Mouse (Mus musculus) ES-Bruce4 (cell line): ENCODE data around the gene Izumo4. TPM values are rescaled to one million over a fixed set of nuclear protein-coding genes. Genes with fewer than 3 reads are reported as not detected.
A peak's percentile ranks its signal among the peaks of the same experiment; 100 is the strongest.

Experiments
- H3K27ac ChIP-seq: 2 replicates; pipeline ENCODE4 v1.5.1; 2012; ENCODE audit warnings: low read length, inconsistent platforms; ENCODE audit not compliant: insufficient read depth
- H3K27me3 ChIP-seq: 2 replicates; pipeline ENCODE4 v1.6.1; 2012; ENCODE audit warnings: mild to moderate bottlenecking, low read length, inconsistent platforms; ENCODE audit not compliant: control insufficient read depth, poor library complexity, insufficient read depth, severe bottlenecking
- H3K36me3 ChIP-seq: 2 replicates; pipeline ENCODE4 v1.6.1; 2012; ENCODE audit warnings: inconsistent platforms, mild to moderate bottlenecking, low read length, moderate library complexity; ENCODE audit not compliant: control insufficient read depth, poor library complexity, insufficient read depth, severe bottlenecking
- H3K4me1 ChIP-seq: one replicate; pipeline ENCODE4 v1.8.1; 2011; ENCODE audit warnings: low read length; ENCODE audit not compliant: control insufficient read depth, insufficient read depth
- H3K4me3 ChIP-seq: 2 replicates; pipeline ENCODE4 v1.5.1; 2011; ENCODE audit warnings: low read depth, mild to moderate bottlenecking, low read length
- H3K9ac ChIP-seq: 2 replicates; pipeline ENCODE4 v1.6.1; 2012; ENCODE audit warnings: low read depth, mild to moderate bottlenecking, inconsistent platforms; ENCODE audit not compliant: poor library complexity, severe bottlenecking
- H3K9me3 ChIP-seq: replicated peaks from 2 replicates; pipeline ENCODE4 v1.6.1; 2012; ENCODE audit warnings: mild to moderate bottlenecking, low read length, inconsistent platforms; ENCODE audit not compliant: control insufficient read depth, poor library complexity, insufficient read depth, severe bottlenecking
- CTCF ChIP-seq: IDR thresholded peaks from one replicate; pipeline ENCODE4 v1.8.1; 2011; ENCODE audit warnings: low read depth, low read length
- EP300 ChIP-seq: IDR thresholded peaks from 2 replicates; pipeline ENCODE4 v1.6.1; 2011; ENCODE audit warnings: low read depth, low read length; ENCODE audit not compliant: insufficient read depth
- POLR2A ChIP-seq: IDR thresholded peaks from one replicate; pipeline ENCODE4 v1.8.1; 2011; ENCODE audit warnings: low read length; ENCODE audit not compliant: insufficient read depth
- polyA plus RNA-seq: library from polyadenylated mRNA; stranded (reverse); fragments of >200 nt; gene quantifications from 2 replicates; pipeline ENCODE4 v1.2.4, GENCODE M21; 2011; ENCODE audit warnings: low read depth; ENCODE audit not compliant: missing spikeins, insufficient read depth, insufficient read length

Izumo4 gene
- polyA plus RNA-seq, 1 experiment = 7.2 TPM

- Histone ChIP-seq H3K9ac (no peak overlapping the region), H3K36me3 (no peaks in the 10 kb centered on the region), H3K27ac (no peak overlapping the region), H3K9me3 (no peaks in the 10 kb centered on the region), H3K4me1 (no peaks in the 10 kb centered on the region), H3K4me3 (no peak overlapping the region), H3K27me3 (no peaks in the 10 kb centered on the region)
- peak; percentile 67 for TF ChIP-seq CTCF
- TF ChIP-seq POLR2A = no peak
Measured at GRCm38 (mm10) chr10:80687850-80688249, 14.1 kb upstream of the Izumo4 start.

- no peaks in the 10 kb centered on the region for H3K9me3 ChIP-seq
- no peak overlapping the region for H3K27ac ChIP-seq
- no peak overlapping the region for H3K4me3 ChIP-seq
- H3K9ac ChIP-seq = no peak overlapping the region
- H3K36me3 ChIP-seq = no peaks in the 10 kb centered on the region
- H3K27me3 ChIP-seq = no peaks in the 10 kb centered on the region
- TF ChIP-seq CTCF = no peak
- H3K4me1 ChIP-seq = peaks cover 5% of the 10 kb centered on the region
Measured at GRCm38 (mm10) chr10:80692249-80693165, 9.5 kb upstream of the Izumo4 start.

GRCm38 (mm10) chr10:80693401-80694045 lies 8.5 kb upstream of the Izumo4 start:
- Histone ChIP-seq H3K36me3 (no peaks in the 10 kb centered on the region), H3K27ac (no peak overlapping the region), H3K4me3 (no peak overlapping the region), H3K9ac (no peak overlapping the region), H3K9me3 (no peaks in the 10 kb centered on the region), H3K27me3 (no peaks in the 10 kb centered on the region), H3K4me1 (peaks cover 5% of the 10 kb centered on the region)
- no peak for TF ChIP-seq EP300
- TF ChIP-seq CTCF = no peak
- TF ChIP-seq POLR2A = no peak

GRCm38 (mm10) chr10:80694159-80694938 lies 7.6 kb upstream of the Izumo4 start:
- H3K4me3 ChIP-seq = no peak overlapping the region
- no peaks in the 10 kb centered on the region for H3K36me3 ChIP-seq
- H3K4me1 ChIP-seq = peaks cover 5% of the 10 kb centered on the region
- H3K27ac ChIP-seq = no peak overlapping the region
- no peak for TF ChIP-seq EP300
- TF ChIP-seq CTCF = no peak
- TF ChIP-seq POLR2A = no peak
- no peaks in the 10 kb centered on the region for H3K27me3 ChIP-seq
- no peaks in the 10 kb centered on the region for H3K9me3 ChIP-seq
- H3K9ac ChIP-seq = no peak overlapping the region

- Histone ChIP-seq H3K9ac (no peak overlapping the region), H3K27ac (peak overlapping the region; percentile 54; the same call in 1 of the 2 replicates), H3K4me1 (peaks cover 5% of the 10 kb centered on the region), H3K36me3 (no peaks in the 10 kb centered on the region), H3K4me3 (no peak overlapping the region), H3K9me3 (no peaks in the 10 kb centered on the region), H3K27me3 (no peaks in the 10 kb centered on the region)
- TF ChIP-seq CTCF (no peak), EP300 (no peak), POLR2A (no peak)
Measured at GRCm38 (mm10) chr10:80695186-80695585, 6.8 kb upstream of the Izumo4 start.
